Mouse (Mus musculus) megakaryocyte, adult 5-6 weeks (primary cell): Measurements from ENCODE around the gene Rassf8. TPM values are rescaled to one million over a fixed set of nuclear protein-coding genes. Genes with fewer than 3 reads are reported as not detected.

Experiments
- ATAC-seq: 2 replicates; pipeline ENCODE4 v1.8.0; 2016; ENCODE audit warnings: mild to moderate bottlenecking, inconsistent platforms; ENCODE audit not compliant: poor library complexity, severe bottlenecking
- total RNA-seq, 2 experiments: library from RNA; stranded (forward) in 1 of 2; stranded (reverse) in 1 of 2; fragments of 153-499, 151-499 nt in 1 of 2; fragments of 221-1000, 200-1000 nt in 1 of 2; gene quantifications; 2 replicates each; pipeline versions ENCODE4 v1.2.3 to v1.2.4; 2015 to 2017

The Rassf8 gene
- total RNA-seq, 2 experiments from 2014 or later = 13.3 to 20.7 TPM

- ATAC-seq = no peak
Measured at GRCm38 (mm10) chr6:145819151-145819550, 72.6 kb downstream of the Rassf8 start.

DNA sequence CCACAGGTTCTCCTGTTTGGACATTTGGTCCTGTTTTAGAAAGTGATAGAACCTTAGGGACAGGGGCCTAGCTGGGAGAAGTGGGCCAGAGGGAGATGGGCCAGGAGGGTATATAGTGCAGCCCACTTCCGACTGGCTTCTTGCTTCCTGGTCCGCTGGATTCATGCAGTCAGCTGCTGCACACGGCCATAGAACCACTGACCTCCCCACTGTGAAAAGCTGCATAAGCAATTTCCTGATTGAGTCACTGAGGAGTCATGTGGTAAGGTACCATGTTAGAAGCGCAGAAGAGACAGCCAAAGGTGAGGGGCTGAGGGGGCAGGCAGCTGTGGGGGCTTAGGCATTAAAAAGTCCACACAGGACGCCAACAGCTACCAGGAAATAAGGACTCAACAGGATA, 75.7 kb downstream of the Rassf8 start:
- ATAC-seq = peak; percentile 77

GRCm38 (mm10) chr6:145823103-145823502, 76.6 kb downstream of the Rassf8 start:
- ATAC-seq = peak; percentile 39; the same call in 1 of the 2 replicates

DNA sequence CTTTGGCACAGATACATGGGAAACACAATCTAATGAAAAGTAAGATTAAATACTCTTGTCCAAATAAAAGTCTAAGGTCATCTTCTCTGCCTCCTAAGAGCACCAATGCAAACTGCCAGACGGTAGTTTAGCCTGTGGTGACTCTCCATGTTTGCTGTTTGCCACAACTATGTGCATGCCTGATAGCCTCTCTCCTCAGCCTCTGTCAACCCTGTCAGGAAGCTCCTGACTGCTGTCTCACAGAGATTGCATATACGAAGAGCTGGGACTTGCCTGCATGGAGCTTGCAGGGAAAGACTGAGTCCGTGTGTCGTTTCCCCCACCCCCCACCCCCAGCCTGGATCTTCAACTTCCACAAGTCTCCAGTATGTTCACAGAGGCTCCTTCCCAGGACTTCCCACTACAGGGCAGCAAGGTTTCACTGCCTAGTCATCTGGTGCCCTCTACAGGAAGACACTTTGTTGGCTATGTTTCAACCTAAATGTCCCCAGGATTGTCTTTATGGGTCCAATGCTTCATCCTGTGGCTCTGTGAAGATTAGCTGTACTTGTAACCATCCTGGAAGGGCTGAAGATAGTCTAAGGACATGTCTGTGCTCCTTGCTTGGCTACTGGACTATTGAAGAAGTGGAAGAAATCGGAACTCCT, 77.2 kb downstream of the Rassf8 start:
- ATAC-seq = peak; percentile 53

- no peak for ATAC-seq
Measured at GRCm38 (mm10) chr6:145826305-145826704, 79.8 kb downstream of the Rassf8 start.

DNA sequence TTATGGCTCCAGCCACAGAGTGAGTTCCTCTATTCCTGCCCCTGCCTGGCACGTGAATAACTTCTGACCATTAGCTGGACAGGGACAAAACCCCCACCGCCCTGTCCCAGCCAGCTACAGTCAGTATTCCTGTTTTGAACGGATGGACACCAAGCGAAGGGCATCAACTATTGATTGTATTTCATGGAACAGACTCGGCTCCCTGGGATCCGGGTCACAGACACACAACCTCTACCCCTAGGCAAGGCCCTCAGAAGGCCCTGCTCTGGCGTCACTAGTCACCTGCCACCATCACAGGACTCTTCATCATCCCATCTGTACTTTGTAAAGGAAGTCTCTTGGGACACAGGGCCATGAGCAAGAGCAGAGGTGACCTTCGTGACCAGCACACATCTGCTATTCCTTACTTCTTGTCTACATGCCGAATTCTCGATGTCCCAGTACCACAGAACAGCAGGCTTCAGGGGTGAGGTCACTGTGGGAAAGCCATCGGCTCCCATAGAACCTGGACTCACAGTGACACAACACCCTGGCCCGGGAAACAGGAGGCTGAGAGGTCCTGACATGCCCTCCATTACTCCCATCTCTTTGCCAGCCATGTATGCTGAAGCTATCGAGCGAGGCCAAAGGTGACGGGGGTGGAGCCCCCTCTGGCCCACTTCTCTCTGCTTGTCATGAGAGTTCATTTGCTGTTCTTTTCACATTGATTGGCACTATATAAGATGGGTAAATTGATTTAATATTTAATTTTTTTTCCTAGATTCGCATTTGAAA, 82.7 kb downstream of the Rassf8 start:
- ATAC-seq = no peak

GRCm38 (mm10) chr6:145830117-145830516, 83.6 kb downstream of the Rassf8 start:
- ATAC-seq = peak; percentile 98

DNA sequence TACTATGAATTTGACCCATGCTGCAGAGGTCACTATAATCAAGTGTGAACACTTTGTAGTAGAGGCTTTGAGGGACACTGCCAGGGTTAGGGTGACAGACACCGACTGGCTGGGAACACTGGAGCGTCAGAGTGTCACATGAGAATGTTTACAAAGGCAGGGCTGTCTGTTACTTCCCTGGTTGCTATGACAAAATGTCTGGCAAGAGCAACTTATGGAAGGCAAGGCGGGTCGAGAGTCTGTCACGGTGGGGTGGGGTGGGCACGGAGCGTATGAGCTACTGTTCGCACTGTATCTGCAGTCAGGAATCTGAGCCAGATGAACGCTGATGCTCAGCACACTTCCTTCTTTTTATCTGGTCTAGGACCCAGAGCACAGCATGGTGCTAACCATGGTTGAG, 84.1 kb downstream of the Rassf8 start:
- ATAC-seq = no peak

DNA sequence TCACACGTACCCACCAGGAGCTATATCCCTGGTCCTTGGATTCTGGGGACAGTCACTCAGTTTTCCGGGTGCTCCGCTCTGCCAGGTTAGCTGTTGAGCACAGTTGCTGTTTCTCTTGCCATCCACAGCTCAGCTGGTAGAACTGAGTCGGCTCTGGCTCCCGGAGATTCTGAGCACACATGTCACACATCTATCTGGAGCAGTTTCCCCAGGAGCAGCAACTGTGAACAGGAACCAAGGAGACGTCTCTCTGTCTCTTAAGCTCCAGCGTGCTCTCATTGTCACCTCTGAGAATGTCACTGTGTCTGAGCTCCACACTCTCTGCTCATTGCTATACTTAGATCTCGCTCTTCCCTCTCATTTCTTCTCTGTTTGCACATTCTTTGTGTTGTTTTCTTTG, 86.4 kb downstream of the Rassf8 start:
- no peak for ATAC-seq

GRCm38 (mm10) chr6:145835359-145835758, 88.8 kb downstream of the Rassf8 start:
- peak; percentile 94 for ATAC-seq

- peak; percentile 58 for ATAC-seq
Measured at GRCm38 (mm10) chr6:145845611-145846010, 99.1 kb downstream of the Rassf8 start.

- ATAC-seq = 0 out of 2 replicates have a peak, but pooled peaks have one; percentile 11
Measured at GRCm38 (mm10) chr6:145846076-145846475, 99.5 kb downstream of the Rassf8 start.

DNA sequence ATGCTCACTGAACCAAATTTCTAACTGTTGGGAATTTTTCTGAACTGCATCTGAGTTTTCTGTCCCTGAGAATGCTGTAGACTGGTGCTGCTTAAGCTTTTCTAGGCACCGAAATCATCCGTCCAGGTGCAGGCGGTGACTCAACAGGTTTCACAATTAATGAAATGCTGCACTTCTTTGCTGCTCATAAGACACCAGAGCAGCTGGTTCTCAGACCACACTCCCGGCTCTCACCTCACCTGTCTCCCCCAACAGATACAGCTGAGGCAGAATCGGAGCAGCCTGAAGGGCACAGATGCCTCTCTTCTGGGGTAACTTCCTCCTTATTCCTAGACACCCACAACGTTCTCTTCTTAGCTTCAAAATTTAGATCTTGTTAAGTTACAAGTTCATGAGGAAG, 100.4 kb downstream of the Rassf8 start:
- 0 out of 2 replicates have a peak, but pooled peaks have one; percentile 33 for ATAC-seq

GRCm38 (mm10) chr6:145847661-145848060, 101.1 kb downstream of the Rassf8 start:
- ATAC-seq = no peak

- ATAC-seq = no peak
Measured at GRCm38 (mm10) chr6:145850789-145851188, 104.2 kb downstream of the Rassf8 start.

DNA sequence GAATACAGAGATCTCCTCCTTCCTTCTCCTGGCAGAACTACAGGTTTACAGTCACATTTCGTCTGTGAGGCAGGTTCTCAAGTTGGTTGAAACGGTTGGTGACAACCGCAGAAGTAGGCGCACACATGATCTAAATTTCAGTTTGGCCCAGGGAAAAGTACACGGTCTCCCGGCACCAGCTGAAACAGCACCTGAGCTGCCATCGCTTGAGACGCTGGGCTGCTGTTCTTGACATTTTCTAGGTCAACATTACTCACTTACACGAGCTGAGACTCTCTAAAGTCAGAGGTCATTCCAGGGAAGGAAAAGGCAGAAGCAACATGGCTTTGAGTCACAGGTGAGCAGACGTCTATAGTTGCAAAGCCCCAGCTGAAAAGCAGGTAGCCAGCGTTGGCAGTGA, 105.4 kb downstream of the Rassf8 start:
- no peak for ATAC-seq

GRCm38 (mm10) chr6:145852708-145853107, 106.2 kb downstream of the Rassf8 start:
- ATAC-seq = no peak

- ATAC-seq = no peak
Measured at GRCm38 (mm10) chr6:145853356-145854079, 107.0 kb downstream of the Rassf8 start.

DNA sequence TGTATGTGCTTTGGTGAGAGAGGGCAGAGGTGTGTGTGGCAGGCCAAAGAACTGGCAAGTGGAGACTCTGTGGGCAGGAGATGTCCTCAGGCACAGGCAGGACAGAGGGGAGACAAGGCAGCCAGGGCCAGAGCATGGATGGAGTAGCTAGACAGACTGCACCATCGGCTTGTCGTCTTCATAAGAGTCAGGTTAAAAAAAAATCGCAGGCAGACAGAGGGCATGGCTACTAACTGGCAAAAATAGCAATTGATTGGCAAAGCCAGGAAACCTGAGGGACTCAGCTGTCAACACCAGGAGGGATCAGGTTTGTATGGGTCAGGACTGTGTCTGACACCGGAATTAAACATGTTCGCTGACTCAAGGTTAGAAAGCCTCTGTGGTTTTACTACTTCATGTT, 108.2 kb downstream of the Rassf8 start:
- no peak for ATAC-seq

DNA sequence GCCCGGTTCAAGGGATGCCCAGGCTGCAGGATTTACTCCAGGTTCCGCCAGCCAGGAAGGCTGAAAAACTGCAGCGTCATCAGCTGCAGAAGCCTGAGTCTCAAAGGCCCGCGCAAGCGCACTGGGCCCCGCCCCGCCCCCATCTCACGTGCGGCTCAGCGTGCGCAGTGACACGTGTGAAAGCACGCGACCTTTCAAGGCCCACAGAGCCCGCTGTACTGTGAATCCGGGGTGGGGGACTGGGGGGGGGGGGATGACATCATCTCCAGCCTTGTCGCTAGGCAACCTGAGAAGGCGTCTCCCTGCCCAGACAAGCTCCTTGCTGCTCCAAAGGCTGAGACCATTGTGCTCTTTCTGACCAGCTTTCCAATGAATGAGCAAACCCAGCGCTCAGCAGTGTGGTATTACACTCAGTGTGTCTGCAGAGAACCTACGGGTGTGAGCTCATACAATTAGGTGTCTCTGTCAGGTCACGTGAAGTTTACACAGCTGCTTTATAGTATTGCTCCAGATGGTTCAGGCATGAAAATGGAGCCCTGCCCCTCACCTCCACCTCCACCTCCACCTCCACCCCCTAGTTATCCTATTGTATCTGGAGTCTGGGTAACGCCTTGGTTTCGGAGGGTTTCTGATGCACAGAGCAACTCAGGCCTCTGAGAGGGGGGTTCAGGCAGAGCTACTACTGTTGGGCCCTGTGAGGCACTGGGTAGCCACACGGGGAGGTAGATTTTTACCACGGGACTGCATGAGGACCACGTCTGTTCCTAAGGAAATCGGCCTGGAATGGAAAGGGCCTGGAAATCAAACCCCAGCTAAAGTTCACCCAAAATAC, 109.4 kb downstream of the Rassf8 start:
- peak; percentile 77 for ATAC-seq

DNA sequence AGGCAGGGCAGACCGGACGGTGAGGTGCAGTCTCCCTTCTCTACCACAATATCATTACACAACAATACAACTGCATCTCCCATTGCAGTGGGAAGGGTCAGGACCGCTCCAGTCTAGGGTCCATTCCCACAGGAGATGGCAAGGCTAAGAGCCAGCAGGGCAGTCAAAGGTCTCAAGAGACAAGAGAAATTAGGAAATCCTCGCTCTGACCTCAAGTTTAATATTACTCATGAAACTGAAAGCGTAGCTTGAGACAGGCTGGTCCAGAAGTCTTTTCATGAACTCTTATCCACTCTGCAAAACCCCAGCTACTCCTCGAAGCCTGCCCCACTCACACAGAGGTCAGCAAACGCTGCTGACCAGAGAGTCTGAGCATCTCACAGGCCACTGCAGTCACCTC, 110.9 kb downstream of the Rassf8 start:
- ATAC-seq = no peak
